Mouse (Mus musculus): Measurements from ENCODE around the gene Jpt2.

The Jpt2 gene

DNA sequence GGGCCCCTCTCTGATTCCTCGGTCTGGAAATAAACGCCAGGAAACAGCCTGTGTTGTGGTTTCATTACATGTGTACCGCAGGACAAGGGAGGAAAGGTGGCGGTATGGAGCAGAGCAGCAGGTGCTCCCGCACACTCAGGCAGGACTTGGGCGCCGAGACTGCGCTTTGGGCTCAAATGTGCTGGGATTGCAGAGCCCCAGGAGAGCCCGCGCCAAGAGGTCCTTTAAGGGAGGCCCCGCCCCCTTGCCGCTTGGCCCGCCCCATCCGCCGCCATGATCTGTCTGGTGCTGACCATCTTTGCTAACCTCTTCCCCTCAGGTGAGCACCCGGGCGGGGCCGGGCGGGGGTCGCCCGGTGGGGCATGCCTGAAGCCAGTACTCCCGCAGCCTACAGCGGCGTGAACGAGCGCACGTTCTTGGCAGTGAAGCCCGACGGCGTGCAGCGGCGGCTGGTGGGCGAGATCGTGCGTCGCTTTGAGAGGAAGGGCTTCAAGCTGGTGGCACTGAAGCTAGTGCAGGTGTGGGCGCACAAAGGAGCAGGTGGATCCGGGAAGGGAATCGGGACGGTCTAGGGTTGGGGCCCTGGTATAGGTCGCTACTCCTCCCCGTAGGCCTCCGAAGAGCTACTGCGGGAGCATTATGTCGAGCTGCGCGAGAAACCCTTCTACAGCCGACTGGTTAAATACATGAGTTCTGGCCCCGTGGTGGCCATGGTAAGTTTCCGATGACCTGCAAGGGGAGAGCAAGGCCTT, 64.1 kb downstream of the Jpt2 start, which contains the start of gene Nme3:
Gene Nme3 (plus strand): TSS at position 260 of the 752 bp plus-strand sequence.
- CTCF ChIA-PET: interaction anchor here in 1 of 4 experiments (0.6 kb wide), 1 partner anchor 671 kb away, joined by 10 read pairs; no protein-coding TSS in a partner anchor

DNA sequence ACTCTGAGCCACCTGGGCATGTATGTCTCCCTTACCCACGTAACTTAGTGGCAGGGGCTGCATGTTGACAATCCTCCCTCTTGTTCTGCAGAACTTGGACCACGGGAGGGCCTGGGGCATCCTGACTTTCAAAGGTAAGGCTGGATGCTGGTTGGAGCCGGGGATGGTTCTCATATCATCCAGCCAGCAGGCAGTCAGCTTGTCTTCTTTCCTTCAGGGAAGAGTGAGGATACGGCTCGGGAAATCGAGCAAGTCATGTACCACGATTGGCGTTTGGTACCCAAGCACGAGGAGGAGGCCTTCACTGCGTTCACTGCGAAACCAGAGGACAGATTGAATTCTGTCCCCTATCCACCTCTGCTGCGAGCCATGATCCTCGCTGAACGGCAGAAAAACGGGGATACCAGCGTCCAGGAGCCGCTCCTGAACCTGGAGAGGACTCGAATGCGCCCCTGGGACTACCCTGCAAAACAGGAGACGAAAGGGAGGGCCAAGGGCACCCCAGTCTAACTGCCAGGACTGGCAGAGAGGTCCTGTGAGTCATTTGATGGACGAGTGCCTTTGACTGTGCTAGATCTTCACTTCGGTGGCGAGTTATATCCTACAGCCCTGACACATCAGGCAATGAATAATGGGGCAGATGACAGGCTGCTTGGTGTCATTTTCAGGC, 64.8 kb downstream of the Jpt2 start:
- POLR2A ChIA-PET: interaction anchor here (0.6 to 18.3 kb wide), 55 partner anchors 8 to 1059 kb away, joined by 3 to 338 read pairs (median 5); partner anchors contain the start of genes Fahd1 (in 3 of the 4), Nubp2 (in 3 of the 4), Spsb3 (in 3 of the 4) and Ndufb10 (in 2 of the 4)
- CTCF ChIA-PET: interaction anchor here in 3 of 4 experiments (0.8 to 1.7 kb wide), 7 partner anchors 8 to 150 kb away, joined by 3 to 8 read pairs (median 4); partner anchors contain the start of genes Nubp2 (in 2 of the 3) and Spsb3 (in 2 of the 3)

More for the DNA sequence above, 64.1 kb downstream of the Jpt2 start, which contains the start of gene Nme3:
- POLR2A ChIA-PET: interaction anchor here in 3 of 4 experiments (0.6 to 18.3 kb wide), 25 partner anchors 9 to 937 kb away, joined by 3 to 338 read pairs (median 4); partner anchors contain the start of genes Fahd1 (in 2 of the 3), Nubp2 (in 2 of the 3), Spsb3 (in 2 of the 3) and Ccnf (in 1 of the 3)

DNA sequence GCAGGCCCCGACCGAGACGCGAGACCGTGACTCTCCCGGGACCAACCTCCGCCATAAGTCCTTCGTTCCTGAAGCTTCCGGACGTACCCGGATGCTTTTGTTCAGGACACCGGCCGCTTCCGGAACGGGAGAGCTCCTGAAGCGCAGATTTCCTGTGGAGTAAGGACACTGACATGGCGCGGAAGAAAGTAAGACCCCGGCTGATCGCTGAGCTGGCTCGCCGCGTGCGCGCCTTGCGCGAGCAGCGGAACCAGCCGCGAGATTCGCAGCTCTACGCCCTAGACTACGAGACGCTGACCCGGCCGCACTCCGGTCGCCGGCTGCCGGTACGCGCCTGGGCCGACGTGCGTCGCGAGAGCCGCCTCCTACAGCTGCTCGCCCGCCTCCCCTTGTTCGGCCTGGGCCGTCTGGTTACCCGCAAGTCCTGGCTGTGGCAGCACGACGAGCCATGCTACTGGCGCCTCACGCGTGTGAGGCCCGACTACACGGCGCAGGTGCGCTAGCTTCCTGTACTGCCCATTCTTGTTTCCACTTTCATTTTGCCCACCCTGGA, 65.4 kb downstream of the Jpt2 start, which contains the start of the genes Eme2 and Mrps34:
Gene Eme2 (minus strand): TSS at position 93 of the 553 bp plus-strand sequence.
Gene Mrps34 (plus strand): TSS at position 122 of the 553 bp plus-strand sequence.
- ChIA-PET POLR2A (interaction anchor here (0.6 to 18.3 kb wide), 67 partner anchors 8 to 1060 kb away, joined by 3 to 338 read pairs (median 4); partner anchors contain the start of genes Fahd1 (in 3 of the 4), Nubp2 (in 3 of the 4), Spsb3 (in 3 of the 4) and Jpt2 (in 2 of the 4)), CTCF (interaction anchor here (0.7 to 1.7 kb wide), 11 partner anchors 8 to 220 kb away, joined by 3 to 8 read pairs (median 3); partner anchors contain the start of genes Nubp2 (in 2 of the 4), Spsb3 (in 2 of the 4) and Telo2 (in 1 of the 4))

DNA sequence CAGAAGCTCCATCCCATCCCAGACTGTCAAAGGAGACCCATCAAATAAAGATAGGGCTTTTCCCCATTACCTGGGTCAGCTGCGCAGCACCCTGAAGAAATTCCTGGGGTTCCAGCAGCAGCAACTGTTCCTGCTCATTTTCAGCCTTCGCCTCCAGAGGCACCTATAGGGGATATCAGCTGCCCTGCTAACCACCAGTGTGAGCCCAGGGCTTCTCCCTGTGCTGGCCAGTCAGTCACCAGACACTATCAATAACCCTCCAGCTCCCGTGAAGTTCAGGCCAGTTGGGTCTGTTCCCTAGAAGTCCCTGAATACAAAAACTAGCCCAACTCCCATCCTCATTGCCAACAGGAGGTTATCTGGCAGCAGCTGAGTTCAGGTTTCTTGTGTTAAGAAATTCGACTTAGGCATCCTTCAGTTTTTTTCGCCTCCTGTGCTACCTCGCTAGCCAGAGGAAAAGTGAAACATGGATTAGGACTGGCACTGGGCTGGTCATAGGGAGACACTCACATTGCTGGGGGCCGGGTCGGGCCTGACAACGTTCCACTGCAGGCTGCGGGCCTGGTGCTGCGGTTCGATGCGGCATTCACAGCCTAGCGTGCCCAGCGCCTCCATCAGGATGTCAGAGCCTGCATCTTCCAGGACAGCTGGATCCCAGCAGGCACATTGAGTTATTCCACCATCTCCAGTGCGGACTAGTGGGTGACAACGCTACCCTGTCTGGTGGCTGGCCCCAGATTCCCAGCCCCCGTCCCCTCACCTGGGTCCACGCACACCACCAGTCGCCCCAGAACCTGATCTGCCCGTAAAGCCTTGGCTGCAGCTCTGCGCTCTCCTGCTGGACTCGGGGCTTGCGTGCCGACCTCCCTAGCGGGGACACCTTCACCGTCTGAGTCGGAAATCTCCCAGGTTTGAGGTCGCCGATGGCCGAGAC, 66.2 kb downstream of the Jpt2 start:
- ChIA-PET CTCF (interaction anchor here (0.7 to 1.7 kb wide), 11 partner anchors 8 to 221 kb away, joined by 3 to 8 read pairs (median 3); partner anchors contain the start of genes Nubp2 (in 2 of the 4), Spsb3 (in 2 of the 4) and Telo2 (in 1 of the 4)), POLR2A (interaction anchor here (0.5 to 18.3 kb wide), 66 partner anchors 7 to 939 kb away, joined by 3 to 338 read pairs (median 4); partner anchors contain the start of genes Fahd1 (in 3 of the 4), Nubp2 (in 3 of the 4), Spsb3 (in 3 of the 4) and Jpt2 (in 2 of the 4))

DNA sequence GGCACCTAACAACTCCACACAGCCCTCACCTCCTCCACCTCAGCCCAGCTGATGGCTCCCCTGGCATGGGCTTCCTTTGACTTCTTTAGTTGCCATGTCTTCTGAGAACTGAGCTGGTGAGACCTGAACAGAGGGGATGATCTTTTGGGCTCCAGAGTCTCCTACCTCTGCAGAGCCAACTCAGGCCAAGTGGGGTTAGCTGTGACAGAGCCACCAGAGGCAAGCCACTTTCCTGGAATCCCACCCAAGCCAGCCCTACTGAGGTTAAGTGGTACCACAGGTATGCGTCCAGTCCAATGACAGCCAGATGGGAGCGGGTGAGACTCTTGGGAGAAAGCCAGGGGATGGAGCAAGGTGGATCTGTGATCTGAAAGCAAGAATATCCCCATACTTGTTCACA, 67.2 kb downstream of the Jpt2 start:
- CTCF ChIA-PET: interaction anchor here in 1 of 4 experiments (1.5 kb wide), 1 partner anchor 10 kb away, joined by 3 read pairs; no protein-coding TSS in a partner anchor
- POLR2A ChIA-PET: interaction anchor here in 3 of 4 experiments (0.9 to 18.3 kb wide), 12 partner anchors 6 to 1080 kb away, joined by 3 to 338 read pairs (median 18); partner anchors contain the start of genes Nubp2 (in 2 of the 3), Spsb3 (in 2 of the 3), Fahd1 (in 1 of the 3) and Igfals (in 1 of the 3)

DNA sequence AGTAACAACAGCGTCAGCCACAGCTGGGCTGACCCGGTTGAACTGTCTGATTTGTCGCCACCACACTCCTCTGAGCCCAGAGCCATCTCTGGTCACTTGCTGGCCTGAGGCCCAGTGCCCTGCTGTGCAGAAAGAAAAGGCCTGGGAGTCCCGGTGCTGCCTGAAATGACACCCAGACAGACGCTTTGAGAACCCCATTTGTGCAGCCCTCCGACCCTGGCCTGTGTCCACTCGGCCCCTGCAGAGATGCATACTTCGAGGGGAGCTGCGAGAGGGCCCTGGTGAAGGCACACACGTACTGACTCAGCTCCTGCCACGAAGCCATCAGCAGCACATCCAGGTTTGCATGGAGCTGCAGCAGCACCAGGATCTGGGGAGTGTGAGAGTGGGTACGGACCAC, 67.7 kb downstream of the Jpt2 start:
- CTCF ChIA-PET: interaction anchor here in 1 of 4 experiments (1.5 kb wide), 1 partner anchor 11 kb away, joined by 3 read pairs; no protein-coding TSS in a partner anchor
- POLR2A ChIA-PET: interaction anchor here in 2 of 4 experiments (0.9 to 18.3 kb wide), 6 partner anchors 10 to 1080 kb away, joined by 3 to 338 read pairs (median 35); partner anchors contain the start of genes Fahd1 (in 1 of the 2) and Igfals (in 1 of the 2)

DNA sequence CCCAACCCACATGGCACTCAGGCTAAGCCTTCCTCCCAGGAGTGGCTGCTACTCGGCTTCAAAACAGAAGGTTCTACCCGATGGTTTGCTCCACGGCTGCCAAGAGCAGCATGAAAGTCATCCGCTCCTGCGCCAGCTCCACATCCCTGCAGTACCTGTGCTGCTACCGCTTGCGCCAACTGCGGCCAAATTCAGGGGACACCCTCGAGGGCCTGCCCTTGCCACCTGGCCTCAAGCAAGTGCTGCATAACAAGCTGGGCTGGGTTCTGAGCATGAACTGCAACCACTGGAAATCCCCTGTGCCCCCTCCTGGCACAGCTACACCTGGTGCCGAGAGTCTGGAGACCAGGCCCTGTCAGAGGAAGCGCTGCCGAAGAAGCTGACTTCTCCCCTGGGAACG, 69.2 kb downstream of the Jpt2 start:
- ChIA-PET POLR2A (interaction anchor here in 3 of 4 experiments (0.7 to 18.3 kb wide), 15 partner anchors 8 to 364 kb away, joined by 3 to 338 read pairs (median 4); partner anchors contain the start of genes Fahd1 (in 2 of the 3), Traf7 (in 2 of the 3), Cramp1l (in 1 of the 3) and Ift140 (in 1 of the 3)), CTCF (interaction anchor here in 1 of 4 experiments (1.3 kb wide), 1 partner anchor 9 kb away, joined by 4 read pairs; no protein-coding TSS in a partner anchor)

DNA sequence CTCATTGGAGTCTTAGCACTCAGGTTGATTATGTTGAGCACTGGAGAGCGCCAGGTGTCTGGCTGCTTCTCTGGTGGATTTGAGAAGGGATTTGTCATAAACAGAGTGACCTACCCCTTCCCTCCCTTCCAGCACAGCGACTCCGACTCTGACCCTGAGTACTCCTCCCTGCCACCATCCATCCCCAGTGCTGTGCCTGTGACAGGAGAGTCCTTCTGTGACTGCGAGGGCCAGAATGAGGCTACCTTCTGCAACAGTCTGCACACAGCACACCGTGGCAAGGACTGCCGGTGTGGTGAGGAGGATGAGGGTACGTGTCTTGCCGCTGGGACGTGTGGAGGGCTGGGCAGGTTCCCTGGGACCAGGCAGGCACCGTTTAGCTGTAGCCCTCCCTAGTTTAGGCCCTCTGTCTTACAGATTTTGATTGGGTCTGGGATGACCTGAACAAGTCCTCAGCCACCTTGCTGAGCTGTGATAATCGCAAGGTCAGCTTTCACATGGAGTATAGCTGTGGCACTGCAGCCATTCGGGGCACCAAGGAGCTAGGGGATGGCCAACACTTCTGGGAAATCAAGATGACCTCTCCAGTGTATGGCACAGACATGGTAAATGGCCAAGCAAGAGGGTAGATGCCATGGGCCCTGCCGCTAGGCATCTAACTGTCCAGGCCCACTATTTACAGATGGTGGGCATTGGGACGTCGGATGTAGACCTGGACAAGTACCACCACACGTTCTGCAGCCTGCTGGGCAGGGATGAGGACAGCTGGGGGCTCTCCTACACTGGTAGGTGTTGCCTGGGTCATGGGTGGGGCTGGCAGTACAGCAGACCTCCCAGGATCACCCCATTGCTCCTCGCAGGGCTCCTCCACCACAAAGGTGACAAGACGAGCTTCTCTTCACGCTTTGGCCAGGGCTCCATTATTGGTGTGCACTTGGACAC, 70.1 kb downstream of the Jpt2 start:
- CTCF ChIA-PET: interaction anchor here in 1 of 4 experiments (1.3 kb wide), 1 partner anchor 8 kb away, joined by 4 read pairs; no protein-coding TSS in a partner anchor
- POLR2A ChIA-PET: interaction anchor here in 3 of 4 experiments (0.6 to 18.3 kb wide), 16 partner anchors 9 to 363 kb away, joined by 3 to 338 read pairs (median 4); partner anchors contain the start of genes Fahd1 (in 2 of the 3), Traf7 (in 2 of the 3), Cramp1l (in 1 of the 3) and Ift140 (in 1 of the 3)

DNA sequence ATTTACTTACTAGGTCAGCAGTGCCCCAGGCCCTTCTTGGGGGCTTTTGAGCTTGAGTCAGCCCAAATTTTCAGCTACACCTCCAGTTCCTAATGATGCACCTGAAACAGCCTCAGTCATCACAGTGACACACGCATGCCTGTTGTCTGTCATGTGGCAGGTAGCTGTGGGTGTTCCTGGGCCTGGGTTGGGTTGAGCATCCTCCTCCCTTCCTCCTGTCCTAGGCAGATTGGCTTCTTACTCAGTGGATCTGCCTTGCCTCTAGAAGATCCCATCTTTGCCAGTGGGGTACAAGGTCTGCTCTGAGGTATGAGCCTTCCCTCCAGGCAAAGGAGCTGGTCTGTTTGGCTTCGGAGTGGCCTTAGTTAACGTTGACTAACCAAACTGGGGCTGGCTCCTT, 71.6 kb downstream of the Jpt2 start:
- ChIA-PET CTCF (no interaction called here), POLR2A (interaction anchor here in 3 of 4 experiments (0.8 to 21.0 kb wide), 14 partner anchors 7 to 171 kb away, joined by 3 to 369 read pairs (median 3); partner anchors contain the start of genes Igfals (in 2 of the 3), Eme2 (in 1 of the 3), Fahd1 (in 1 of the 3) and Jpt2 (in 1 of the 3))

Data from embryonic stem cell, embryonic (primary cell).